Mouse (Mus musculus): ENCODE measurements around the gene Fgf3. TPM values are rescaled to one million over a fixed set of nuclear protein-coding genes. Genes with fewer than 3 reads are reported as not detected.

Fgf3 gene
- total RNA-seq (2021): not detected
- long read RNA-seq, experiment 1: 0 reads
- long read RNA-seq, experiment 2: 0 reads

DNA sequence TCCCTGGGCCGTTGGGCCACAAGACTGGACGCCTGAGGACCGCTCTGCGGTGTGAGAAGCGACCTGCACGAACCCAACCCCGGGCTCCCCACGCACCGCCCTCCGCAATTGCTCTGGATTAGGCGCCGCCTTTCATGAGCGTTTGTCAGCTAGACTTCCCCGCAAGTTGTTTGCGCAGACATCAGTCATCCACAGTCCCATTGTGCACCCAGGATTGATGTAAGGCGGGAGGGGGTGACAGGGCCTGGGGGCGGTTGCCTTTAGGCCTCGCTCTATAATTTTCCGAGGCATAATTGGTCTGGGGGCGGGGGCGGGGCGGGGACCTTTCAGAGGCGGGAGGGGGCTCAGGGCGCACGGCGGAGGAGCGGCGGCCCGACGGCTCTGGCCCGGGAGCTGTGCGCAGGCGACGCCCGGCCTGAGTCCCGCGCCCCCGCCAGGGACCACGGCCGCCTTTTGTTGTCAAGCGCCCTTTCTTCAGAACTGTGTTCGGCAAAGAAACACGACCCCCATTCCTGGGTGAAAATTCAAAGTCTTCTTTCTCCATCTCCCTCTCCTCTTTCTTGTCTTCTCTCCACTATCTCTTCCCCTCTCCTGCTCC, at the start of gene Fgf3:
Gene Fgf3, plus strand, starts transcription at position 193 of the 598 bp plus-strand sequence.
- no peak for DNase-seq (ENCODE audit: low spot score in 2 of 2)

DNA sequence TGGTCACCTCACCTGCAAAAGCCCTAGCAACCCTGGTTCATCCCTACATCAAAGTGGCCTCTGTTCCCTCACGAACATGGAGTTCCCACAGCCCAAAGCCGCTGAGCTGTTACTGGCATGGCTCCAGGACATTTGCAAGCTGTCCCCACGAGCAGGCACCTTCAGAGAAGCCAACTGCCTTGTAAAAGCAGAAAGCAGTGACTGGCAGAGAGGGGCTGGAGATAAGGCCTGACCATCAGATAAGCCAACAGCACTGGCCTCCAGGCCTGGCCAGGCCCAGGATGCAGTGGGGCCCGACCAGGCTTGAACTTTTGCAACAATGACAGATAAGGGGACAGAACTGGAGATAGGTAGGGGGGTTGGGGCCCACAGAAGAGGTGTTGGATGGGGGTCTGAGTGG, 49.3 kb upstream of the Fgf3 start:
- DNase-seq (ENCODE audit: low spot score in 2 of 2): no peak

DNA sequence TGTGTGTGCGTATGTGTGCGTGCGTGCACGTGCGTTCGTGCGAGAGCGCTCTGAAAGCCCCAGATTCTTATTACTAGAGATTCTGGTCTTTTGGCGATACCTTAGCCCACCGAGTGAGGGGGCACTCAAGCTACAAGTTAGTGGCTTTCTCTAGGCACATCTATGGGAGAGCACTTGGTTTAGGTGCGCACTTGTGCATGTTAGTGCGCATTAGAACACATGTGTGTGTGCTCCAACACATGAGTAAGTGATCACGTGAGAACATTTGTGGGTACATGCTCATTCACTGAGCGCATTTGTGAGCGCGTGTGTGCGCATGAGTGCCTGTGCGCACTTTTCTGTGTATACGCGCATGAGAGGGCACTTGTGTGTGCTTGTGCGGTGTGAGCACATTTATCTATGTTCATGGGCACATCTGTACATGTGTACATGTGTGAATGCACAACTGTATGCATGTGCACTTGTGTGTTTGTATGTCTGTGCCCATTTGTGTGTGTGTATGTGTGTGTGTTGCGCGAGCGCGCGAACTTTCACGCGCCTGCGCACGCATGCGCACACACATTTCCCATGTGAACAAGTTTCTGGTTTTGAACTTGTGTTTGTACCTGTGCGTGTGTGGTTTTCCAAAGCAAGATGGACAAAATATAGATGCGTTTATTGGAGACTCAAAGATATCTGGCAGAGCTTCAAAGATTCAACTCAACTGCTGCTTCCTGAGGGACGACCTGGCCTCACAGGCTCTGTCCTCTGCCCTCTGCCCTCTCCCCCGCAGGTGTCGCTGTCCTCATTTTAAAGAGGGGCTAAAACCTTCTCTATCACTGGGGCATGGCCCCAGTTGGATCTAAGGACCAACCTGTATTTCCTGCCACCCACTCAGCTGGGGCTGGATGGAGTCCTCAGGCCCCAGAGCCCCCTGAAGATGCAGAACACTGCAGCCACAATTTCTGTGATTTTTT, 48.0 kb upstream of the Fgf3 start:
- DNase-seq (ENCODE audit: low spot score in 2 of 2): no peak

DNA sequence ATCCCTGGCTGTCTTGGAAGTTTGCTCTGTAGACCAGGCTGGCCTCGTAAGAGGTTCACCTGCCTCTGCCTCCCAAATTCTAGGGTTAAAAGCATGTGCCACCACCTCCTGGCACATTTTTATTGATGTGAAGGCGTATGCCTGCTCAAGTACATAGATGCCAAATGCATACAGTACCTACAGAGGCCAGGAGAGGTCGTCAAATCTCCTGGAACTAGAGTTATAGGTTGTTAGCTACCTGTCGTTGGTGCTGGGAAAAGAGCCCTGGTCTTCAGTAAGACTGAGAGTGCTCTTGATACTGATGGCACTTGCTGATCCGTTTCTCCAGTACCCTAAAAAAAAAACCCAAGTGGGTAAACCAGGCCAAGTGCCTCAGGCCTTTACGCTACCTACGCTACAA, 46.5 kb upstream of the Fgf3 start:
- no peak for DNase-seq (ENCODE audit: low spot score in 2 of 2)

DNA sequence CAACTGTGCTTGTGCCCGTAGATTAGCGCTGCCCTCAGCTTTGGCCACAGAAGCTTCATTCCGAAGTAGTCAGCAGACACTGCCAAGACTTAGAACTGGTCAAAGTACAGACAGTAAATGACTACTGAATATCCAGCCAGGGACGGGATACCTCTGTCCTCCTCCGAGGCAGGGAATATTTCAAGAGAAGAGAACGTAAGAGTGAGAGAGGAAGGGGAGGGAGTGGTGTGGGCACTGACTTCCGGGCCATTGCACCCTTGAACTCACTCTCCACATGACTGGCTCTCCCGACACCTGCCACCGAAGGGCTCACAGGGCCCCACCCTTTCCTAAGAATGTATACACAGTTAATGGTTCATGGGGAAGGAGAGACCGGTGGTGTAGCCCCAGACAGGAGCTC, 44.6 kb upstream of the Fgf3 start:
- no peak for DNase-seq (ENCODE audit: low spot score in 2 of 2)

DNA sequence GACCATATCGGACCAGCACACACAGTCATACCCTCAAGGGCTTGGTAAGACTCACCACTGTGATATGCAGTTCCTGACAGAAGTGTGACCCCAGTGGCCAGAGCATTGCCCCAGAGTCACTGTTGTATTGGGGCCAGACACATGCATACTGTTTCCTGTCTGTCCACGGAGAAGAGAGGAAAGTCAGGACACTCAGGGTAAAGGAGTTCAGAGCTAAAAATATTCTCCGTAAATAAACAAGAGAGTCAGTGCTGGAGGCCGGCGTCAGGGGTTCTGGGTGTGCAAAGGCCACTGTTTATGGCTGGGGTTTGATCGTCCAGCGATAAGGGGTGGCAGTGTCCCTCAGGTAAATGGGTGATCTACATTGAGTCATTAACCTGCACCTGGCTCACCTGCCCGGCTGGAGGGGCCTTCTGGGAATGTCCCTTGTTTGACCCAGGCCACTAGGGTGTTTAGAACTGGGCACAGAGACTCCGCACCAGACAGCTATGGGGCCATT, 41.9 kb upstream of the Fgf3 start:
- no peak for DNase-seq (ENCODE audit: low spot score in 2 of 2)

DNA sequence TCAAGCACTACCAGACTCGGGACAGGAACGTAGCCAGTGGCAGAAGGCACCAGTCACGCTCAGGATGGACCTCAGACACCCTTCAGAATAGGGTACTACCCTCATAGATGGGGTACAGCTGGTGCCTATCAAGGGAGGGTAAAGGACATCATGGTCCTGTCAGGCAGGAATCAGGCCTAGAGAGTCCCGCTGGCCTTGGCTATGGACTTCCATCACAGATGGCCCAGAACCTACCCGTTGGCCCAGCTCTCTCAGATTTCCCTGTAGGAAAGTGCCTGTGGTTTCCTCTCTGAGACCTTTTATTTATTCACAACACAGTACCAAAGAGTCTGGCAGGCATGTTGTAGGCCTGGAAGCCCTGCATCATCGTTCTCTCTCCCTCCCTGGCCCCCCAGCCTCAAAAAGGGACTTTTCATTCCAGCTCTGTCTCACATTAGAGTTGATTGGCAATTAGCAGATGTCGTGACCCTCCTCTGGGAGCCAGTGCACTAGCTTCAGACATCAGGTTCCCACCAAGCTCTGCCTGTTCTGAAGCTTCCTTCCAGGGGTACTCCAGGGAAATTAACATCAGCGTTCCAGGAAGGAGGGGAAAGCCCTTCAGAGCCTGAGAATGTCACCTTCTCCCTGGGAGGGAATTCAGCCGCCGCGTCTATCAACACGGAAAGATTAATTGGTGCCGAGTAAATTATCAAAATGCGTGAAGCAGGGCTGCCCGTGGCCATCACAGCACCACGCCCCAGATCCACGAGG, 40.7 kb upstream of the Fgf3 start:
- DNase-seq (ENCODE audit: low spot score in 2 of 2): no peak

DNA sequence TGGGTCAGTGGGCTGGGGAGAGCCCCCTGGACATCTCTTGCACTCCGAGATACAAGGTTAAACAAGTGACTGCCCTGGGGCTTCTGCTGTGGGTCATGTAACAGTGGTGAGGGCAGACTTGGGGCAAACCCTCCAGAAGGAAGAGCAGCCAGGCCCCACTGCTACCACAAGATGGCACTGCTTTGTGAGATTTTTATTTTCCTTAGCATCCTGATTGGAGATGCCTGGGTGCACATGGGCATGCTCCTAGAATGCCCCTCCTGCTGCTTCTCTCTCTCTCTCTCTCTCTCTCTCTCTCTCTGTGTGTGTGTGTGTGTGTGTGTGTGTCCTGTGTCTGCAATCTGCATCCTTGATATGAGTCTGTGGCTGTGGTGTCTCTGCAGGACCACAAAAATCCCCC, 39.4 kb upstream of the Fgf3 start:
- DNase-seq (ENCODE audit: low spot score in 2 of 2): no peak

DNA sequence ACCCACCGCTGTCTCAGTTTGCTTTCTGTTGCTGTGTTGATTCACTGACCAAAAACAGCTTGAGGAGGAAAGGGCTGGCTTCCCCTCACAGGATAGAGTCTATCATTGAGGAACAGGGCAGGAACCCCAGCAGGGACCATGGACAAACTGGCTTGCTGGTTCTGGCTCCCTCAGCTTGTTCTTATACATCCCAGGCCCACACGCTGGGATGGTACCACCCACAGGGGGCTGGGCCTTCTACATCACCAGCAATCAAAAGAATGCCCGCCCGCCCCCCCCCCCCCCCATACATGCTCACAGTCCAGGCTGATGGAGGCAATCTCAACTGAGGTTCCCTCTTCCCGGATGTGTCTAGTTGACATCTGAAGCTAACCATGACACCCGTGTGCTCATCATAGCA, 30.8 kb upstream of the Fgf3 start:
- no peak for DNase-seq (ENCODE audit: low spot score in 2 of 2)

DNA sequence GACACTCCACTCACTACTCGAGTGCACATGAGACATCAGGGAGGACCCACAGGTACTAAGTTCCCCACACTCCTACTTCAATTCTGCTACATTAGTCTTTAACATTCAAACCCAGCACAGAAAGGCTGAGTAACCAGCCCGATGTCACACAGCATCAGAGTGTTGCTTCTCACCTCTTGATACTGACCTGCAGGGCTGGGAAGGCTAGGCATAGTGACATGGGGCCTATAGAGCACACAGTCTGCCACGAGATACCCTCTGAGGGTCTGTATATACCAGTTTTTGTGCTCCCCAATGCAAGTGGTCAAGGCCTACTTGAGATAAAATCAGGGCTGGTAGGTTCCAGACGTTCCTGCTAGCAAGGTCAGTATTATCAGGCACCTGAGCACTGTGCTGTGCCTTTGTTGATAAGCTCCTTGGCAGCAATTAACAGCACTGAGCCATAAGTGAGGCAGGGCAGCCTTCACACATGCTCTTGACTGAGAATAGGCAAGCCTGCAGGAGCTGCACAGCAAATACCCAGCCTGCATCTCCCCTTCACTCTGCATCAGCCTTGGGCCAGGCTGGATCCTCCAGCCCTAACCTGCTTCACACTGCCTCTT, 29.8 kb upstream of the Fgf3 start:
- DNase-seq (ENCODE audit: low spot score in 2 of 2): no peak

DNA sequence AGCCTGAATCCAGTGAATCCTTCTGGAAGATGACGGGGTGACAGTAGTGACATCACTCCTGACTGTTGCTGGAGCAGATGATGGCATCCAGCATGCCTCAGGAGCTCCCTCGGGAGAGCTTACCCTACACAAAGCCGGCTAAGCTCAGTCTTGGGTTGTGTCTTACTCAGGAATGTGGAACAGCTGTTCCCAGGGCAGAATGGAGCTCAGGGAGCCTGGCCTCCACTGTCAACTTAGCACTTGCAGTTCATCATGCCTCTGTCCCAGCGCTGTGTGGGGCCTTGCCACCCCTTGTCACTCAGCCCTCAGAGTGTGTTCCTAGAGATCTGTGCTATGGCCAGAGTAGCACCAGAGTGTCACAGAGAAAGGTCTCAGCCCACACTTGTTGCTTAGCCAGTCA, 26.4 kb upstream of the Fgf3 start:
- no peak for DNase-seq (ENCODE audit: low spot score in 2 of 2)

DNA sequence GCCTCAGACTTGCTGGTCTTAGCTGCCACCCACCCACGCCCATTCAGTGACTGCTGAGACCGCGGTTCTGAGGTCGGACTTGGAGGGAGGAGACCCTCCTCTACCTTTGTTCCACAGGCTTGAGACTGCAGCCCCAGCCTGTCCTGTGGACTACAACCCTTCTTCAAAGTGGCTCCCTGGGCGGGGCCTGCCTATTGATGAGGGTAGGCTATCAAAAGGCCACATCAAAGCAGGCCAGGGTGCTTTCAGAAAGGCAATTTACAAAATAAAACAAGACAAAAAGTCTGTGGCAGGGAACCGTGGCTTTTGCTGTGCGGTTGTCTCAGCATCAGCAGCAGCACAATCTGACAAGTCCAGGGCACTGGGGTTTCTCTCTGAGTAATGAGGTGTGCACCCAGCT, 16.0 kb upstream of the Fgf3 start:
- no peak for DNase-seq (ENCODE audit: low spot score in 2 of 2)

DNA sequence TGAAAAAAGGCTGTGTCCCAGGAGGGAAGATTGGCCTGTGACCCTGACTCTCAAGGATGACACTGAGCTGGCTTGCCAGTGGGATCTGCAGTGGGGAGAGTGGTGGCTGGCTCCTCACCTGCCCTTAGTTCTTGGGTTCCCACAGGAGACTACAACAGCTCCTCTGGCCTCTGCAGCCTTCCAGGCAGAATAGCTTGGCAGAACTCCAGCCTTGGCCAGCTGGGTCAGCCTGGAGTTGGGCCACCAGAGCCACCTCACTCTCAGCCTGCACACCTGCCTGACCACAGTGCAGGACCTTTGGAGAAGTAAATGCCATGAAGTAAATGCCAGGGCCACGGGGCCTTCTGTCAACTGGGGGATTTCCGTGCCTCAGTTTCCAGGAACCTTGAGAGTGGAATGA, 13.9 kb upstream of the Fgf3 start:
- no peak for DNase-seq (ENCODE audit: low spot score in 2 of 2)

DNA sequence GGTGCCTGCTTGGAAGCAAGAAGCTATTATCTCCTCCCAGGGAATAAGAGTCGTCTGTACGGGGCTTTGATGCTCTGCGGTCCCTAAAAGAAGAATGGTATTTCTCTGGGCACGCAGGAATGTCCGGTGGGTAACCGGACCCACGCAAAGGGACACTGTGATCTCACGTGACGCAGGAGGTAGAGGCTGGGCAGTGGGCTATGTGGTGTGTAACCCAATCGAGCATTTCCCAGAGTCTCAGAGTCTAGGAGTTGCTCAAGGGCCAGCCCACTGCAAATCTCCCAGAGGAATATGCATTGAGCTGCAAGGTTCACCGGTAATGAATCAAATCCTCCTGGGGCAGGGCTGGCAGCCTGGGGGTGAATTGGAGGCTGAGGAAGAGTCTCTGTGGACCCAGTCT, 9.5 kb upstream of the Fgf3 start:
- DNase-seq (ENCODE audit: low spot score in 2 of 2): no peak

DNA sequence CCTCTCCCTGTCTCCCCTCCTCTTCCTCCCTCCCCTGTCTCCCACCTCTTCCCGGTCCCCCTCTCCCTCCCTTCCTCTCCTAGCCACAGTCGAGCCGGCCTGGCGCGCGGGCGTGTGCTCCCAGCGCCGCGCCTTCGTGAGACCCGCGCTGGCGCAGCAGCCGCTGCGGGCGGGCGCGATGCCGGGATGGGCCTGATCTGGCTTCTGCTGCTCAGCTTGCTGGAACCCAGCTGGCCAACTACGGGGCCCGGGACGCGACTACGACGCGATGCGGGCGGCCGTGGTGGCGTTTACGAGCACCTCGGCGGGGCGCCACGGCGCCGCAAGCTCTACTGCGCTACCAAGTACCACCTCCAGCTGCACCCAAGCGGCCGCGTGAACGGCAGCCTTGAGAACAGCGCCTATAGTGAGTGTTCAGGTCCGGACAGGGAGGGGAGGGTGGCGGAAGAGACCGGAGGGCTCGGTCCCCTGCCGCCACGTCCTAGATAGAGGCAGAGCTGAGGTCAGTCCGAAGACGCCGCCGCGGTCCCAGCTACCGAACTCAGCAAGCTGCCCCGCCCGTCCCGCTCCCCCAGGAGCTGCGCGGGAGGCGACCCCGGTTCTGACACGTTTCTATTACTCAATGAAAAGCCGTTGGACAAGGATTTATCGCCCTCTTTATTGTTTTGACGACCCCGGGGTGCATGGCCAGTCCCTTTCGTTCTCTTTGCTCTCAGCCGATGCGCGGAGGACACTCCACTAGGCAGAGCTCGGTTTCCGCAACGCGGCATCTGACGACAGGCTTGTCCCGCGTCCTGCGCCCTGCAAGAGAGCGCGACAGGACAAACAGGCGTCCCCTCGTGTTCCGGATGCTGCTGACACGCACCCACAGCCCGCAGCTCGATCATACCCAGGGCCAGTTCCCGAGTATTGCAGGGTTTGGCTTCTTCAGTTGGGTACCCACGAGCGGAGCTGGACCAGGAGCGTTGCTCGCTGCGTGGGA, 930 bp downstream of the Fgf3 start:
- no peak for DNase-seq (ENCODE audit: low spot score in 2 of 2)

DNA sequence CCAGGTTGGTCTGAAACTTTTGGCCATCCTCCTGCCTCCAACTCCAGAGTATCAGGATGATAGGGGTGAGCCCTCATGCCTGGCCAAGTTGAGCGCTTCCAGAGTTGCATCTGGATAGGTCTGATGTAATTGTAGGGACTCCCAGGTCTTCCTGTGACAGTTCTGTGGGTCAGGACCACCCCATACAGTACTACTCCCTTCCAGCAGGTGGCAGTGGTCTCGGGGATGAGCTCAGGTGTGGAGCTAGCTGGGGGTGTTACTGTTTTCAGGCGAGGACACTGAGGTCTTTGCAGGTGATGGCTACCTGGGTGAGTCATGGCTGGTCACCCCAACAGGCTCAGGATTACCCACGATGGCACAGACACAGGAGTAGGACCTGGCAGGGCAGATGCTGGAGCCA, 8.3 kb downstream of the Fgf3 start:
- DNase-seq (ENCODE audit: low spot score in 2 of 2): no peak

DNA sequence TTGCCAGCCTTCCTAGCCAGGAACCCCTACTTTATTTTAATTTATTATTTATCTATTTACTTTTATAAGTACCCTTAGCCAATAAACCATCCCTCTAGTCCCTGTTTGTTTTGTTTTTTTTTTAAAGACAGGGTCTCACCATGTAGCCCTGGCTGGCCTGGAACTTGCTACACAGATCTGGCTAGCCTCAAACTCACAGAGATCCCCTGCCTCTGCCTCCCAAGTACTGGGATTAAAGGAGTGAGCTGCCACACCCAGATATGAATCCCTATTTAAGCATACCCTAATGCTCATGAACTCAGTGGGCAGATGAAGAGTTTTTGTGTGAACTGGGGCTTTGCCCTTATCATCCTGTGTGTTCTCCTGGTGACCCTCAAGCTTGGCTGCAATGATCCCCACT, 9.2 kb downstream of the Fgf3 start, which contains the start of gene Fgf4:
Gene Fgf4, plus strand, starts transcription at position 301 of the 400 bp plus-strand sequence.
- DNase-seq (ENCODE audit: low spot score in 2 of 2): no peak

DNA sequence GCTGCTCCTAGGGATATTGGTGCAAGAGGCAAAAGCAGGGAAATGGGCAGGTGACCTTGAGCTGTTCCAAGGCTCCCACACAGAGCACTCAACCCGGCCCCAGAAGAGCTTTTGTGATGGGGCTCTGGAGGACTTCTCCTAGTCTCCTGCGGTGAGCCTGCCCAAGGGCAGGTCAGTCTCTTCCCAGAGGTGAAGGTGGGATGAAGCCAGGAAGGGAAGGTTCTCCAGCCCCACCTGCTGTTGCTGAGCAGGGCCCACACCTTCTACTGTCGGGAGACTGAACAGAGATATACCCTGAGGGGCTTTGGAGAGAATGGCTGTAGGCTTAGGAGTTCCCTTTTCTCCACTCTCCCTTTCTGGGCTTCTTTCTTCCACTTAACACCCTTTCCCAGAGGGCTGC, 13.4 kb downstream of the Fgf3 start:
- no peak for DNase-seq (ENCODE audit: low spot score in 2 of 2)

DNA sequence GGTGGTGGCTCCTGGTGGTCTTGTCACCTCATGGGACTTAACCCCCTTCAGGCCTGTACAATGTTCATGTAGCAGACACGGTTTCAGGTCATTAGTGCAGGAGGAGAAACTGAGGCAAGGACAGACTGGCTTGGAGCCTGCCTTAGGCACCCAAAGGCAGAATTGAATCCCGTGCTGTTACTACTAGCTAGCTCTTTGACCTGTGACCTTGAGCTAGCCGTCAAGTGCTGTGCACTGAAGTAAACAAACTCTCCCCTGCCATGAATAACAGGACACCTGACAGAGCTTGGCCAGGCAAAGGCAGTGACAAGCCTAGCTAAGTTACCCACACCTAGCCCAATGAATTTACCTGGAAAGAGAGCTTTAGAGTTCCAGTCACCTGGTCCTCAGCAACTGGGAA, 17.1 kb downstream of the Fgf3 start:
- no peak for DNase-seq (ENCODE audit: low spot score in 2 of 2)

DNA sequence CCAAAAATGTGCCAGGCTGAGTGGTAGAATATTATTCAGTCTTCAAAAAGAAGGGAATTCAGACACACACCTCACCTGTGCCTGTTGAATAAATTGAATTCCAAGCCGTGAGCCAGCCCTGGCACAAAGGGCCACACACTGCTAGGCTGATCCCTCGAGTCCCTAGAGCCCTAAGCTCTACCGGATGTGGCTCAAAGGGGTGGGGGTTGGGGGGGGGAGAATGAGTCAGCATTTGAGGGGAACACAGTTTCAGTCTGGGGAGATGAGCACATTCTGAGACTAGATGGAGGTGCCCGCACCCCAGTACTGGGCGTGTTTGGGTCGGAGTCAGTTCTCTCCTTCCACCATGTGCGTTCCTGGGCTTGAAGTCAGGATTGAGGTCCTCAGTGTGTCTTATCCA, 19.3 kb downstream of the Fgf3 start:
- DNase-seq (ENCODE audit: low spot score in 2 of 2): no peak
